Mouse (Mus musculus): ENCODE measurements around the gene Sall2. TPM values are rescaled to one million over a fixed set of nuclear protein-coding genes. Genes with fewer than 3 reads are reported as not detected.

Gene Sall2
- total and polyA plus RNA-seq, 3 experiments = not detected

DNA sequence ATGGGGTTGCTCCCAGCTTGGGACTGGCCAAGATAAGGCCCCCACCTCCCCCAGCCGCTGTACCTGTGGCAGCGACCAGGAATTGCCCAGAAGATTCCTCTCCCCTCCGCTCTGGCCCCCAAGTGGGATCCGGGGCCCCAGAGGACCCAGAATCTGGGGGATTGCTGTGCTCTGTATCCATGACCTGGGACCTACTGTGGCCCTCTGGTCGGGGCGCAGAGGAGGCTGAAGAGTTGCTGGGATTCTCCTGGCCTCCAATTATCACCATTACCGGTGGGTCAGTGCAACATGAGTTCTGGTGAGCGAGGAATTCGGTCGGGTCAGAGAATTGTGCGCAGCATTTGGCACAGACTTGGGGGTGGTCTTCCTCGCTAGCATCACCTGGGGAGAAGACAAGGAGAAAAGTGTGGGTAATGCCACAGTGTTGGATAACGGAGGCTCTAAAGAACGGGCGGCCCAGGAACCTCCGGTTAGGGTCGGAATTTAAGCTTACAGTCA lies 13.2 kb downstream of the Sall2 start:
- no peak overlapping the region for H3K9ac ChIP-seq (ENCODE audit: control insufficient read depth, low read depth, low read length, poor library complexity, severe bottlenecking)
- TF ChIP-seq TCF12 (IDR thresholded peaks at IDR 0.05; ENCODE audit: low read depth, low read length) (no peak), JUND (IDR thresholded peaks at IDR 0.05; ENCODE audit: low read depth, low read length) (no peak), EP300 (IDR thresholded peaks at IDR 0.05; ENCODE audit: low read depth in 1 of 2, low read length in 2 of 2) (no peak)

DNA sequence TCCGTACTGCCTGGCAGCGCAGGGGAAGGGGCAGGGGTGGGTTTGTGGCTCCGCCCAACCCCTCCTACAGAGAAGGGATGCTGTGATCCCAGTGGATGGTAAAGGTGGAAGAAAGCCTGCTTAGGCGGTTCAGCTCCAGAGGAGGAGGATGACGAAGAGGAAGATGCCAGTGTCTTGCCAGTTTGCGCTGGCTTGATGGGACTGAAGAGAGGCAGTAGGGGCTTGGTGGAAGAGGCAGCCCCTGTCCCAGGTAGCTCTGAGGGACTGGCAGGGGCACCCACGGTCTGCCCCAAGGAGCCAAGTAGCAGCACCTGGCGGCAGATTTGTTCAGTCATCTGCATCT lies 13.8 kb downstream of the Sall2 start:
- Histone ChIP-seq H3K4me3 (ENCODE audit: control insufficient read depth in 1 of 2, insufficient read depth in 1 of 2, low read depth in 2 of 2, low read length in 2 of 2) (no peak overlapping the region), H3K27ac (ENCODE audit: control insufficient read depth, low read depth, low read length) (no peak overlapping the region), H3K27me3 (ENCODE audit: control insufficient read depth in 1 of 2, insufficient read depth in 2 of 2, low read length in 2 of 2) (peaks cover 5 to 10% of the 10 kb centered on the region in 2 experiments)

More for the DNA sequence above, 13.2 kb downstream of the Sall2 start:
- H3K79me2 ChIP-seq (ENCODE audit: control insufficient read depth, insufficient read depth, low read length, poor library complexity) = no peaks in the 10 kb centered on the region
- H3K27me3 ChIP-seq (ENCODE audit: control insufficient read depth in 1 of 2, insufficient read depth in 2 of 2, low read length in 2 of 2) = peaks cover 5 to 10% of the 10 kb centered on the region in 2 experiments
- H3K27ac ChIP-seq (ENCODE audit: control insufficient read depth, low read depth, low read length) = no peak overlapping the region
- no peaks in the 10 kb centered on the region for H3K4me1 ChIP-seq (ENCODE audit: control insufficient read depth in 1 of 2, insufficient read depth in 2 of 2, low read length in 2 of 2)
- no peaks in the 10 kb centered on the region for H3K36me3 ChIP-seq (ENCODE audit: control insufficient read depth in 1 of 2, insufficient read depth in 2 of 2, low read length in 2 of 2)
- DNase-seq (ENCODE audit: low read depth, low spot score) = no peak
- no peaks in the 10 kb centered on the region for H3K9me3 ChIP-seq (replicated peaks; ENCODE audit: insufficient read depth, low read length)
- H3K4me3 ChIP-seq (ENCODE audit: control insufficient read depth in 1 of 2, insufficient read depth in 1 of 2, low read depth in 2 of 2, low read length in 2 of 2) = no peak overlapping the region

DNA sequence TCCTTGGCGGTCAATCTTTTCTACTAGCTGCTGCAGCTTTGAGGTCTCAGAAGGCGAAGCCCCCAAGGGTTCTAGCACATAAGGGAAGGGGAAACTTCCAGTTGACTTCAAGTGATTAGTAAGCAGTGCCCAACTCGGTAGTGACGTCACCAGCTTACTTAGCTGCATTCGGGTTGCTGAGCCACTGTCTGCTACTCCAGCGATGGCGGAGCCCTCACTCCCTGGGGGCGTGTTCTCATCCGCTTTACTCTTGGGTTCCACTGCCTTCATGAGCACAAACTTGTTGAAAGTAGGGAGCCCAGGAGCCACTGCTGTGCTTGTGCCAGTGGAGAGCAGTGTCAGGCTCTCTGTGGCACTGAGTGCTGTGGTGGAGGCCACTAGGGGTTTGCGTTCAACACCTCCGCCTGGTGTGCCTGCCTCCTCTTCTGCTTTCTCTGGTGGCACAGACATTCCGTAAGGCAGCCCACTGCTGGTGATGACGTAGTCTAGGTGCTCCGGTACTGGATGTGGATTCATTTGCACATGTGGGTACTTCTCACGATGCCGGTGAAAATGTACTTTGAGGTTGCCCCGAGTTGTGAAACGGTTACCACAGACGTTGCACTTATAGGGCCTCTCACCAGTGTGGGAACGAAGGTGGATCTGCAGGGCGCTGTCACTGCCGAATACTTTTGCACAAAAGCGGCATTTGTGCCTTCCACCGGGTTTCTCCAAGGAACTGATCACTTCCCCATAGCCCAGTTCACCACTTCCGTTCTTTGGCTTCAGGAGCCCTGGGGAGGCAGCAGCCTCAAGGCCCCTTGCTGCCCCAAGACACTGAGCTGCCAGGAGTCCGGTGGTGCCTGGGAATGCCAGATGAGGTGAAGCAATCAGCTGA lies 14.4 kb downstream of the Sall2 start:
- TF ChIP-seq MAFK (IDR thresholded peaks at IDR 0.05; ENCODE audit: borderline replicate concordance, low read depth, low read length) (no peak), TAL1 (IDR thresholded peaks at IDR 0.05; ENCODE audit: low read length) (no peak)
- no peaks in the 10 kb centered on the region for H3K4me1 ChIP-seq (ENCODE audit: control insufficient read depth in 1 of 2, insufficient read depth in 2 of 2, low read length in 2 of 2)
- no peak overlapping the region for H3K9ac ChIP-seq (ENCODE audit: control insufficient read depth, low read depth, low read length, poor library complexity, severe bottlenecking)
- no peak overlapping the region for H3K4me3 ChIP-seq (ENCODE audit: control insufficient read depth in 1 of 2, insufficient read depth in 1 of 2, low read depth in 2 of 2, low read length in 2 of 2)
- H3K79me2 ChIP-seq (ENCODE audit: control insufficient read depth, insufficient read depth, low read length, poor library complexity) = no peaks in the 10 kb centered on the region
- no peaks in the 10 kb centered on the region for H3K36me3 ChIP-seq (ENCODE audit: control insufficient read depth in 1 of 2, insufficient read depth in 2 of 2, low read length in 2 of 2)
- no peaks in the 10 kb centered on the region for H3K9me3 ChIP-seq (replicated peaks; ENCODE audit: insufficient read depth, low read length)
- H3K27me3 ChIP-seq (ENCODE audit: control insufficient read depth in 1 of 2, insufficient read depth in 2 of 2, low read length in 2 of 2) = peaks cover 2 to 4% of the 10 kb centered on the region in 2 experiments; a peak in 3 of 4 replicates
- DNase-seq (ENCODE audit: low read depth, low spot score) = no peak
- no peak overlapping the region for H3K27ac ChIP-seq (ENCODE audit: control insufficient read depth, low read depth, low read length)

More for the DNA sequence above, 13.8 kb downstream of the Sall2 start:
- Histone ChIP-seq H3K36me3 (ENCODE audit: control insufficient read depth in 1 of 2, insufficient read depth in 2 of 2, low read length in 2 of 2) (no peaks in the 10 kb centered on the region), H3K9me3 (replicated peaks; ENCODE audit: insufficient read depth, low read length) (no peaks in the 10 kb centered on the region), H3K4me1 (ENCODE audit: control insufficient read depth in 1 of 2, insufficient read depth in 2 of 2, low read length in 2 of 2) (no peaks in the 10 kb centered on the region), H3K79me2 (ENCODE audit: control insufficient read depth, insufficient read depth, low read length, poor library complexity) (no peaks in the 10 kb centered on the region), H3K9ac (ENCODE audit: control insufficient read depth, low read depth, low read length, poor library complexity, severe bottlenecking) (no peak overlapping the region)
- no peak for TF ChIP-seq POLR2AphosphoS2 (IDR thresholded peaks at IDR 0.05; ENCODE audit: low read length)
- TF ChIP-seq E2F4 (IDR thresholded peaks at IDR 0.05; ENCODE audit: borderline replicate concordance, low read depth, low read length) = no peak
- no peak for TF ChIP-seq ZNF384 (IDR thresholded peaks at IDR 0.05; ENCODE audit: low read depth, low read length)
- no peak for TF ChIP-seq KAT2A (conservative IDR thresholded peaks at IDR 0.05; ENCODE audit: low read depth, low read length)
- TF ChIP-seq USF1 (IDR thresholded peaks at IDR 0.05; ENCODE audit: low read depth, low read length) = no peak
- no peak for TF ChIP-seq MYC (IDR thresholded peaks at IDR 0.05; ENCODE audit: low read depth, low read length)
- no peak for TF ChIP-seq UBTF (IDR thresholded peaks at IDR 0.05; ENCODE audit: borderline replicate concordance, insufficient read depth, low read depth, low read length)
- no peak for TF ChIP-seq CTCF (IDR thresholded peaks at IDR 0.05 in 2 of 3, conservative IDR thresholded peaks at IDR 0.05 in 1 of 3; ENCODE audit: control insufficient read depth in 1 of 3, insufficient read depth in 1 of 3, low read depth in 2 of 3, low read length in 3 of 3, poor library complexity in 1 of 3, severe bottlenecking in 1 of 3)
- TF ChIP-seq BHLHE40 (IDR thresholded peaks at IDR 0.05; ENCODE audit: borderline replicate concordance, low read depth, low read length) = no peak
- TF ChIP-seq MAX (IDR thresholded peaks at IDR 0.05; ENCODE audit: low read length) = no peak
- no peak for TF ChIP-seq ZMIZ1 (IDR thresholded peaks at IDR 0.05; ENCODE audit: low read depth, low read length)
- no peak for TF ChIP-seq MAFK (IDR thresholded peaks at IDR 0.05; ENCODE audit: borderline replicate concordance, low read depth, low read length)
- no peak for DNase-seq (ENCODE audit: low read depth, low spot score)

Data from MEL (cell line).